Mouse (Mus musculus) ZHBTc4 (cell line): ENCODE results near the gene Naa80.

Experiments used
- DNase-seq: peaks from one replicate; pipeline ENCODE4 v3.0.0-alpha.2; 2011; ENCODE audit warnings: low read depth, low spot score

Gene Naa80

DNA sequence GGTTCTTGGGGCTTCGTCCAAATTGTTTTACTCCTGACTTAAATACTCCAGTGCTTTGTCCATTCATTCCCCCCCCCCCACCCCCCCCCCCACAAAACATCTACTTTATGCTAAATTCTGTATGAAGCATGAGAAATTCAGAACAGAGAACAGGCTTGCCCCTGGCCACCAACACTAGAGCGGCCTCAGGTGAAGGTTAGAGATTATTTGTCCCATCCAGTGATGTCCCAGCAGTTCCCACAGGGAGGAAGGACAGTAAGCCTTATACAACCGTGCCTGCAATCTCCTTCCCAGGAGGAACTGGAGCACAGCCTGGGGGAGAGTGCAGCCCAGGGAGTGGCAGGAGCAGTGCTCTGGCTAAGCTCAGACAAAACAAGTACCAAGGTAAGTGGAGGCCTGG, at the start of gene Naa80:
TSS of gene Naa80 (plus strand) at position 301 of the 400 bp plus-strand sequence.
- DNase-seq, result no peak

DNA sequence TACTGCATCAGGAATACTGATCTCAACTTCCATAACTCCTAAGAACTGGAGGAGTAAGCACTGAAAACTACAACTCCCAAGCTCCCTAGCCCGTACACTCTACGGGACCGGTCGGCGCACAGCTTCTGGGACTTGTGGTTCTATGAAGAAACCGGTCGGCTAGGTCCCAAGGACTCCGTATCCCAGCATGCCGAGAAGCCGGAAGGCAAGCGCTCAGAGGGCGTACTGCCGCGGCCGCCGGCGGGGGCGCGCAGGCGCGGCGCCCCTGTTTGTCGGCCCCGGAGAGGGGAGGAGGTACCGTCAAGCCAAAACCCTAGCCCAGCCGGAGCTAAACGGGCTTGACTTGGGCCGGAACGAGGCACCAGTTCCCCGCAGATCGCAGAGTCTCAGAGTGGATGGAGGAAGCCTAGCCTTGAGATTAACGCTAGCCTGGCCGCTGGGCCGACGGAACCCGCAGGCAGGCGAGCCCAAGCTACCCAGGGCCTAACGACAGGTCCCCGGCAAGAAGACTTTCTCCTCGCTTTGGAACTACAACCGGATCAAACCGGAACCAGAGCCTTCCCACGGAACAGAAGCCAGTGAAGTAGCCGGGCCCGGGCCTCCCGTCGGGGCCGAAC, 44.8 kb upstream of the Naa80 start, which contains the start of gene Tmem115:
TSS of gene Tmem115 (plus strand) at position 155 of the 617 bp plus-strand sequence.
- DNase-seq, result peak; percentile 99

DNA sequence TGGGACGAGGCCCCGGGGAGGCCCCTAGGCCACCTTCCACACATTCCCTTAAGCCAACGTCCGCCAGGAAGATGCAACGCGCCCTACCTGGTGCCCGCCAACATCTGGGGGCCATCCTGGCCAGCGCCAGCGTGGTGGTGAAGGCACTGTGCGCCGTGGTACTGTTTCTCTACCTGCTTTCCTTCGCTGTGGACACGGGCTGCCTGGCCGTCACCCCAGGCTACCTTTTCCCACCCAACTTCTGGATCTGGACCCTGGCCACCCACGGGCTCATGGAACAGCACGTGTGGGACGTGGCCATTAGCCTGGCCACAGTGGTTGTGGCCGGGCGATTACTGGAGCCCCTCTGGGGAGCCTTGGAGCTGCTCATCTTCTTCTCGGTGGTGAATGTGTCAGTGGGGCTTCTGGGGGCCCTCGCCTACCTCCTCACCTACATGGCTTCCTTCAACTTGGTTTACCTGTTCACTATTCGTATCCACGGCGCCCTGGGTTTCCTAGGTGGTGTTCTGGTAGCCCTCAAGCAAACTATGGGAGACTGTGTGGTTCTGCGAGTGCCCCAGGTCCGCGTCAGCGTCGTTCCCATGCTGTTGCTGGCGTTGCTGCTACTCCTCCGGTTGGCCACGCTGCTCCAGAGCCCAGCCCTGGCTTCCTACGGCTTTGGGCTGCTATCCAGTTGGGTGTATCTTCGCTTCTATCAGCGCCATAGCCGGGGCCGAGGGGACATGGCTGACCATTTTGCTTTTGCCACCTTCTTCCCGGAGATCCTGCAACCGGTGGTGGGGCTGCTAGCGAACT, 44.1 kb upstream of the Naa80 start:
- DNase-seq, result no peak

DNA sequence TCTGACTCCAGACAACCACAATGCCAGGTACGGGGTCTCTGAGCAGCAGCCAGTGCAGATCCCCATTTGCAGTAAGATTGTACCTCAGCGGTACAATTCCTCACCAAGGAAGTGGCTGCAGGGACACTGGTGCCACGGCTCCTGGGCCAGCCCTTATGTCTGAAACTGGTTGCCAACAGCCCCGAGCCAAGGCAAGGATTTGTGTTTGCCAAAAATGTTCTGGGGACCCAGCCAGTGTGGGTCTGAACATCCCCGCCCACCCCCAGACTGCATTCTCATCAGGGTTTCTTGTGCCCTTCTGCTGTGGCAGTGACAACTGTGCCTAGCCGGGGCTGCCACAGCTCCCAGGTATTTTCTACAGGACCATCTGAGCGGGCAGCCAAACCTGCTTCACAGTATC, 40.5 kb upstream of the Naa80 start:
- DNase-seq, result no peak

DNA sequence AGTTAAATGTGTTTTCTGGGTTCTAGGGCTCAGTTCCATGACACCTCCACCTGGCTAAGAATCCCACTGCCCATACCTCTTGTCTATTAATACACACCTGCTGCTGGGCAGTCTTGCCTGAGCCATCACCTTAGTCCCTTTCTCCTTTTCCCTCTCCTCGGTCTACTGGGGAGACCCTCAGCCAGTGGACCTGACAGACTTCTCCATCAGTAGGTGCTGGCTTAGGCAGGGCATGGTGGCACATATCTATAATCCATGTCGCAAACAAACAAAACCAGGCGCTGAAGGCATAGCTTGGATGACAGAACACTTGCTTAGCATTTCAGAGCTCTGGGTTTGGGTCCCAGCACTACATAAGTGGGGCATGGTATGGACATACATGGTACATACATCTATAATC, 40.0 kb upstream of the Naa80 start:
- no peak for DNase-seq

DNA sequence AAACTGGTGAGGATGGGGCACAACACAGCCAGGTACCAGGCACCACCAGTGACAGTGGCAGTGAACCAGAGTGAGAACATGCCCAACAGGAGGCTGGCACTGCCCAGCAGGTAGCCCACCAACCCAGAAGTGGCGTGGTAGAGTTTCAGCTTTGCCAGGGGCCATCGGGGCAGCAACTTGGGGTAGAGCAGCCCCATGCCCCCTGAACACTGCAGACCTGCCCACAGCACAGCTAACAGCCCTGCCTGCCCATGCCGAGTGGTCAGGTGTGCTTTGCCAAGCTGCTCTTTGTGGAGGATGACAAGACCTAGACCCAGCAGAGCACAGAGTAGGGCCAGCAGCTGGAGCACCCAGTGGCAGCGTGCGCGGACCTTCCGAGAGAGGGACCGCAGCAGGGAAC, 38.7 kb upstream of the Naa80 start:
- no peak for DNase-seq

DNA sequence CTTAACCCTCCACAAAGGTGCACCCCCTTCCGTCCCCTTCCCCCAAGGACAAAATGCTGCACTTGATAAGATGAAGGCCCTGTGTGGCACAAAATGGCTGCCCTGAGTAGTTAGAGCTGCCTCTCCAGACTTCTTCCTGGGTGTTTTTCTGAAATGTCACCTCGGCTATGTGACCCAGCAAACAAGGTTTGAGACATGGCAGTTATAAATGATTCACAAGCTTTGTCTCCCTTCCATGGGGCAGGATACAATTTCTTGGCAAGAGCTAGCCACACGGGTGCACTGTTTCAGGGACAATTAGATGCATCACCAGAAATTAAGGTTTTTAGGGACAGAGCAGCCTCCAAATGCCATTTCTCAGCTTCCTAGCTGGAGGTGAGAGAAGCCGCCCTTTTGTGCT, 38.3 kb upstream of the Naa80 start:
- DNase-seq, result no peak

DNA sequence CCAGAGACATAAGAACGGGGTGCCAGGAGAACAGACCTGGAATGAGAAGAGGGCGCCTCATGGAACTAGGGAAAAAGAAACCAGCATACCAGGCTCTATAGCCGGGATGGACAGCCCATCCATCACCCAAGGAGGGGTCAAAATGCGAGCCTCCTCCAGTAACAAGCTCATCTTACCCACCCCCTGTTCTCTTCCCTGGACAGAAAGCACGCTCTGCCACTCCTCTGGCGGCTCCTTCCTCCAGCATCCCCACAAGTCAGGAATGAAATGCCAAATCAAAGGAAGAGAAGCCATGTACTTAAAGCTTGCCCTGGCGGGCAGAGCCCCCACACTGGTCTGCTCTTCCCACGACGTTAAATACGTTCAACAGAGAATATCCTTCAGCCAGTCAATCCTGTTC, 37.7 kb upstream of the Naa80 start:
- no peak for DNase-seq

DNA sequence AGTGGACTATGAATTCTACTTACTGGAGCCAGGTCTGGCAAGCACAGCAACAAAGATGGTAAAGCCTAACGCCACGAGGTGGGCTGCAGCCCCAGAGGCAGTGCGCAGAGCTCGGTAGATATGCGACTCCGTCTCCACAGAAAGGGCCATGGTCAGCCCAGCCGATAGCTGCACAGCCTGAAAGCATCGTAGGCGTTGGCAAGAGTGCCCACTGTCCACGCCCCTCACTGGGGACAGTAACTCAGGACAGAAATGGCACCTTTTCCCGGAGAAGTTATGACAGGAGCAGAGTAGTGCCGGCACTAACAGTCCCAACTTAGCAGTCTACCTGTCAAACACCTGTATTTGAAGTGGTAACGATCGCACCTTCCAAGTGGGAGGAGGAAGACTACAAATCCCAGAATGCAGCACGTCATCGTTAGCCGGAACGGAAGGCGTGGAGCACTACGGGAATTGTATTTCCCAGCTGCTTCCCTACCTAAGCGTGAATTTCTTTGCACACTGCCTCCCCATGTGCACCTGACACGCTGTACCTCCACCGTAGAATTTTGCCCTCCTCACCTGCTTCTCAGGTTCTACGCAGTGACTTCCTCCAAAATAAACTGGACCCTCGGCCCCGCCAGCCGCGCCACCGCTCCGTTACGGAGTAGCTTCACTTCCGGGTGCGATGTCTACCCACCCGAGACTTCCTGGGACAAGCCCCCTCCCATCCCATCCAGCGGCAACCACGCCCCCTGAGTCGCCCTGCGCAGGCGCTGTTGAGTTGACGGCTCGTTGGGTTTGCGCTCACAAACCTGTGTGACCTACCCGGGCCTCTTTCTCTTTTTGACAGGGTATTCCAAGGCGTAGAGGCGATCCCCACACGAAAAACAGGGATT, 37.0 kb upstream of the Naa80 start, which contains the start of the genes Cyb561d2 and Nprl2:
TSS of gene Cyb561d2 (minus strand) at position 720 of the 878 bp plus-strand sequence.
TSS of gene Nprl2 (plus strand) at position 753 of the 878 bp plus-strand sequence.
- DNase-seq, result peak; percentile 98

DNA sequence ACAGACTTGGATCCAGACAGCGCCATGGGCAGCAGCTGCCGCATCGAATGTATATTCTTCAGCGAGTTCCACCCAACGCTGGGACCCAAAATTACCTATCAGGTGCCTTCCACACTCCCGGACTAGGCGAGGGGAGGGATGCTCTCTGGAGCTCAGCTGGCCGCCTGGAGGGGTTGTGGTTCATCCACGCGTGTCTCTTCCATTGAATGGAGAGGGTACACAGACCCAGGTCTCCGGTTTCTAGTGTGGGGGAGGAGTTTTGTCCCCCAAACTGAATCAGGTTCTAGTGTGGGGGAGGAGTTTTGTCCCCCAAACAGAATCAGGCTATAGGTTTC, 36.4 kb upstream of the Naa80 start:
- DNase-seq, result no peak

DNA sequence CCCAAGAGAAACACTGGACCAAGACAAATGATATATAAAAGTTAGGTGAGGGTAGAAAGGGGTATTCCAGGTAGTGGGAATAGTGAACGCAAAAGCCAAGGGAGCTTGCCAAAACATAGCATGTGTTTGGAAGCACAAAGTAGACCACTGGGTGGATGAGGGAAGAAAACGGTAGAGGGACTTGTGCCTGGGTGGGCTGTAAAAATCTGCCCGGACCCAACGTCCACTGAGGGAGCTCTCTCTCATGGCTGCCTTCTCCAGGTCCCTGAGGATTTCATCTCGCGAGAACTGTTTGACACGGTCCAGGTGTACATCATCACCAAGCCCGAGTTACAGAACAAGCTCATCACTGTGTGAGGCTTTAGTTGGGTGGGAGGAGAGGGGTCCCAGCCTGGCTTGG, 36.0 kb upstream of the Naa80 start:
- DNase-seq, result peak; percentile 54

DNA sequence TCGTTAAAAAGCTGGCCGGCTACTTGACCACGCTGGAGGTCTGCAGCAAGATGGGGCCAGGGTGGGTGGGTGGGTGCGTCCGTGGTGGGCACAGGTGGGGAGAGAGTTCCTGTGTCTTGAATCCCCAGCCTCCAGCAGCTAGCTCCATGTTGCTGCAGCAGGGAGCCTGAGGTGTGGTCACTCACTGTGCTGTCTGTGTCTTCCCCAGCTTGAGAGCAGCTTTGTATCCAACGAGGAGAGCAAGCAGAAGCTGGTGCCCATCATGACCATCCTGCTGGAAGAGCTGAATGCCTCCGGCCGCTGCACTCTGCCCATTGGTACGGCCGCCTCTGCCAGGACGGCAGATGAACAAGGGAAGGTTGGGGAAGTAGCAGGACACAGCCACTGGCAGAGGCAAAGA, 35.4 kb upstream of the Naa80 start:
- no peak for DNase-seq

DNA sequence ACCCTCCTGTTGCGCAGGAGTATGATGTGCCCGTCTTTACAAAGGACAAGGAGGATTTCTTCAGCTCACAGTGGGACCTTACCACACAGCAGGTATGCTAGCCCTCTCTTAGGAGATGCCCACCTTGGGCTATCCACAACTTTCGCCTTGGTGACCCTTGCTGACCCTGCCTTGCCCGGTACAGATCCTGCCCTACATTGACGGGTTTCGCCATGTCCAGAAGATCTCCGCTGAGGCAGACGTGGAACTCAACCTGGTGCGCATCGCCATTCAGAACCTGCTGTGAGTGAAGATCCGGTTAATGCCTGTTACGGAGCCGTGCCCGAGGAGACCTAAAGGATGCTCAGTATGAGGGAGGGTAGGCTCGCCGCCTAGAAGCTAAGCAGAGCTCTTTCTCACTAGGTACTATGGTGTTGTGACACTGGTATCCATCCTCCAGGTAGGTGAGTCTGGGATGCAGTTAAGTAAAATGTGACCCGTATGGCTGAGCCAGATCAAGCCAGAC, 34.4 kb upstream of the Naa80 start:
- DNase-seq, result no peak

DNA sequence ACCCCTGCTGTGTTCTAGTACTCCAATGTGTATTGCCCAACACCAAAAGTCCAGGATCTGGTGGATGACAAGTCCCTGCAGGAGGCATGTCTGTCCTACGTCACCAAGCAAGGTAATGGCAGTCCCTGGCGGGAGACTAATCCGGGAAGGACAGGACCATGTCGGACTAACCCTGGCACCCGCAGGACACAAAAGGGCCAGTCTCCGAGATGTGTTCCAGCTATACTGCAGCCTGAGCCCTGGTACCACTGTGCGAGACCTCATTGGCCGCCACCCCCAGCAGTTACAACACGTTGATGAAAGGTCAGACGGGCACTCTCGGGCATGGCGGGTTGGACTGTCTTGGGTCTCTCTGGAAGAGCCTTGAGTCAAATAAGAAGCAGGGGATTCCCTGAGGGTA, 34.0 kb upstream of the Naa80 start:
- no peak for DNase-seq

DNA sequence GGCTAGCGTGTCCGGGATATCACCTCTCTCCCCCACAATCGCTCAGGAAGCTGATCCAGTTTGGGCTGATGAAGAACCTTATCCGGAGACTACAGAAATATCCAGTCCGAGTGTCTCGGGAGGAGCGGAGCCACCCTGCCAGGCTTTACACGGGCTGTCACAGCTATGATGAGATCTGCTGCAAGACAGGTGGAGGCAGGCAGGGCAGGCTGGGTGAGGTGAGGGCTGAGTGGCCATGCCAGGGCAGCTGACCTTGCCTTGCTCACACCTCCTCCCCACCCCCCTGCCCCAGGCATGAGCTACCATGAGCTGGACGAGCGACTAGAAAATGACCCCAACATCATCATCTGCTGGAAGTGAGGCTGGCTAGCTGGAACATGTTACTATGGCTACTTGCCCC, 33.5 kb upstream of the Naa80 start:
- no peak for DNase-seq

DNA sequence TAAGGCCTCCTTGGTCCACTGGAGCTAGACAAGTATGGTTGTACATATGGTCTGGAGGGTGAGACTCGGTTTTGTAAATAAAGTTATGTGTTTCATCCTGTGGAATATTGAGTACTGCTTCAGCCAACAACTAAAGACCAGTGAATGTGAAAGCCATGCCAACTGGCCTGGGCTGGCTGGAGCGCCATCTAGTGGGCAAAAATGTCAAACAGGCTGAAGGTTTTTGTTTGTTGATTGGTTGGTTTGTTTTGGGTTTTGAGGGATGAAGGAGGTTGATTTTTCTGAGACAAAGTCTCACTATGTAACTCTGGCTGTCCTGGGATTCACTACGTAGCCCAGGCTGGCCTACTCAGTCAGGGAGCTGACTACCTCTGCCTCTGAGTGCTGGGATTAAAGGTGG, 33.1 kb upstream of the Naa80 start:
- peak; percentile 83 for DNase-seq

DNA sequence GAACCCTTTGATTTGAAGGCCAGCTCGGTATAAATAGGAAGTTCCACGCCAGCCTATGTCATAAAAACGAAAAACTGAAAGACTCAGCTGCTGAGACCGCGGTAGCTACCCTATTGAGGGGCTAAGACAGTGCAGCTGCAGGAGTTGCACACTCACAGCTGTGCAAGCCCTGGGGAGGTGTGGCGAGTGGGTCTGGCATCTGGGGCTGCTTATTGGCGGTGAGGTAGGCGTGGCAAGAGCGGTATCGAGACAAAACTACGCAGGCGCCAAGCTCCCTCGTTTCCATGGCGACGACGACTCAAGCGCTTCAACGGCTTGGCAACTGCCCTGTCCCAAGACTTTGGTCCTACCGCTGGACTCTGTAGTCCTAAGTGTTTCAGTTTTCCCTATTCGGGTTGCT, 31.7 kb upstream of the Naa80 start, which contains the start of gene Zmynd10:
TSS of gene Zmynd10 (plus strand) at position 273 of the 400 bp plus-strand sequence.
- DNase-seq, result peak; percentile 90

DNA sequence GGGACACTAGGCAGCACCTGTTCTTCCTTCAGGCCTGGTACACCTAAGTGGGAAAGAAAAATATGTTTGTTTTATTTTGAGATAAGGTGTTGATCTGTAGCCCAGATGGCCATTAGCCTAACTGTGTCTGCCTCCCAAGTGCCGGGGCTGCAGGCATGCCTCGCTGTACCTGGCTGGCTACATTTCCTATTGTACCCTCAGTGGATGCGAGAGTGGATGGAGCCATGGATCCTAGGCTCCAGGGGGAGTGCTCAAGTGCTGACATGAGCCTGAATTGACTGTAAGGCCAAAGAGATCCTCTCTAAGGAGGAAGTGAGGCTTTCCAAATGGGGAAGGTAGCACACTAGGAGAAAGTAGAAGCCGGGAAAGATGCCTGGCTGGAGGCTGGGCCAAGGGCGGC, 30.7 kb upstream of the Naa80 start:
- no peak for DNase-seq

DNA sequence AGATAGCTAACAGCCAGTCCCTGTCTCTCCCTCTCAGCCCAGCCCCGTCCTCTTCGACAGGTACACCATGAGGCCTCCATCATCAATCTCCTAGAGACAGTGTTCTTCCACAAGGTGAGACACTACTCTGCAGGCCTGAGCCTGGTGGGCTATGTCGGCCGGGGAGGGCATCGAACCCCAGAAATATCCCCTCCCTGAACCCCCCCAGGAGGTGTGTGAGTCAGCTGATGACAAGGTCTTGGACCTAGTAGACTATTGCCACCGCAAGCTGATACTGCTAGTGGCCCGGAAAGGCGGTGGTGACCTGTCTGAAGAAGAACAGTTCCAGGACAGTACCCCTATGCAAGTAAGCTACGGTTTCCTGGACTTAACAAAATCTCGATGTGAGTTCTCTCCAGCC, 29.9 kb upstream of the Naa80 start:
- no peak for DNase-seq

DNA sequence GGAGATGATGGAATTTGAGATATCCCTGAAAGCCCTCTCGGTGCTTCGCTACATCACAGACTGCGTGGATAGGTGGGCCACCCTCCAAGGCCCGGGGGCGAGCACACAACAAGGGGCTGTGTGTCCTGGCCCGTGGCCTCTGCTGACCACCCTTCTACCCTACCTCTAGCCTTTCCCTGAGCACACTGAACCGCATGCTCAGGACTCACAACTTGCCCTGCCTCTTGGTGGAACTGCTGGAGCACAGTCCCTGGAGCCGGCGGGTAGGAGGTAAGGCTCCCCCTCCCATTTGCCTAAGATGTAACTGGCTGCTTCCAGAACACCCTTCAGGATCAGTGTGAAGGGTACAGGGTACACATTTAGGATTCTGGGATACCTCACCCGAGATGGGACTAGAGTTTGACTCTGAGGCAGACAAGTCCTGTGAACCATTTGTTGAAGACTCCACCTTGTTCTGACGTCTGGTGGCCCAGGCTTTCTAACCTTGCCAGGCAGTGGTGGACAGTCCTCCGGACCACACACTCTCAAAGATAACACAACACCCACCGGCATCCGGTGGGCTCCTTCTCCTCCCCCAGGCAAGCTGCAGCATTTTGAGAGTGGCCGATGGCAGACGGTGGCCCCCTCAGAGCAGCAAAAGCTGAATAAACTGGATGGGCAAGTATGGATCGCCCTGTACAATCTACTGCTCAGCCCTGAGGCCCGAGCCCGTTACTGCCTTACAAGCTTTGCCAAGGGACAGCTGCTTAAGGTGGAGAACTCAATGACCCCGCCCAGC, 29.2 kb upstream of the Naa80 start:
- no peak for DNase-seq

DNA sequence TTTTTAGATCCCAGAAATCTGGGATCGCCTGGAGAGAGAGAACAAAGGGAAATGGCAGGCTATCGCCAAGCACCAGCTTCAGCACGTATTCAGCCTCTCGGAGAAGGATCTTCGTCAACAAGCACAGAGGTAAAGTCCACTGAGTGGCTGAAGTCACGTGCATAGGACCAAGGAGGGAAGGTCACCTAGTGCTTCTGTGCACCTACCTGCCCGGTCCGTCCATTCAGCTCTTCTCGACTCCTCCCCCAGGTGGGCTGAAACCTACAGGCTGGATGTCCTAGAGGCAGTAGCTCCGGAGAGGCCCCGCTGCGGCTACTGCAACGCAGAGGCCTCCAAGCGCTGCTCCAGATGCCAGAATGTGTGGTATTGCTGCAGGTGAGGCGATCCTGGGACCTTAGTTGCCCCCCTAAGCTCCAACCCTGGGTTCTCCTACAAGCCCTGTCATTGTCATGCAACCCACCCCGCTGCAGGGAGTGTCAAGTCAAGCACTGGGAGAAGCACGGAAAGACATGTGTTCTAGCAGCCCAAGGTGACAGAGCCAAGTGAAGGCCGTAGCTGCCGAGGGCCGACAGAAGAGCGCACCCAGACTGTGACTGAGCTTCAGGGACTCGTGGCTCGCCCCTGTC, 28.1 kb upstream of the Naa80 start:
- DNase-seq, result peak; percentile 60
